Mouse (Mus musculus) Patski (cell line): ENCODE measurements around the gene Ryk. TPM values are rescaled to one million over a fixed set of nuclear protein-coding genes. Genes with fewer than 3 reads are reported as not detected.

Experiments used
- ATAC-seq: fragments of 100-300 bp; one replicate; pipeline ENCODE4 v1.8.0; 2021
- CTCF ChIA-PET: fragments of 350-600 bp; sonication (Branson Sonifier 250); formaldehyde crosslinking; loops from one replicate; lab custom pipeline; 2022; ENCODE audit warnings: inconsistent platforms; lab: Charles Lee
- POLR2A ChIA-PET: fragments of 350-600 bp; sonication (Branson Sonifier 250); formaldehyde crosslinking; loops from one replicate; lab custom pipeline; 2022; ENCODE audit warnings: antibody characterized with exemption, inconsistent platforms; lab: Charles Lee
- DNase-seq: peaks from one replicate; pipeline ENCODE4 v3.0.0-alpha.2; 2011; ENCODE audit warnings: low read depth, low spot score
- H3K27me3 ChIP-seq: fragments of 371-371 bp; one replicate; pipeline ENCODE4 v1.5.1; 2021
- CTCF ChIP-seq: fragments of 100-300 bp; IDR thresholded peaks from one replicate; pipeline ENCODE4 v1.5.1; 2021
- in situ Hi-C: fragments of 300-500 bp; cut with MboI; formaldehyde crosslinking; loops from 3 replicates; pipeline ENCODE4 v1.11.1; 2018; ENCODE audit warnings: low pct_unique_long_range_greater_than_20kb, mixed read lengths
- polyA plus RNA-seq: library from polyadenylated mRNA; unstranded; gene quantifications from one replicate; pipeline ENCODE4 v1.2.3, GENCODE M21; 2021

The Ryk gene
- polyA plus RNA-seq, 1 experiment from 2014 or later, result 141 TPM

DNA sequence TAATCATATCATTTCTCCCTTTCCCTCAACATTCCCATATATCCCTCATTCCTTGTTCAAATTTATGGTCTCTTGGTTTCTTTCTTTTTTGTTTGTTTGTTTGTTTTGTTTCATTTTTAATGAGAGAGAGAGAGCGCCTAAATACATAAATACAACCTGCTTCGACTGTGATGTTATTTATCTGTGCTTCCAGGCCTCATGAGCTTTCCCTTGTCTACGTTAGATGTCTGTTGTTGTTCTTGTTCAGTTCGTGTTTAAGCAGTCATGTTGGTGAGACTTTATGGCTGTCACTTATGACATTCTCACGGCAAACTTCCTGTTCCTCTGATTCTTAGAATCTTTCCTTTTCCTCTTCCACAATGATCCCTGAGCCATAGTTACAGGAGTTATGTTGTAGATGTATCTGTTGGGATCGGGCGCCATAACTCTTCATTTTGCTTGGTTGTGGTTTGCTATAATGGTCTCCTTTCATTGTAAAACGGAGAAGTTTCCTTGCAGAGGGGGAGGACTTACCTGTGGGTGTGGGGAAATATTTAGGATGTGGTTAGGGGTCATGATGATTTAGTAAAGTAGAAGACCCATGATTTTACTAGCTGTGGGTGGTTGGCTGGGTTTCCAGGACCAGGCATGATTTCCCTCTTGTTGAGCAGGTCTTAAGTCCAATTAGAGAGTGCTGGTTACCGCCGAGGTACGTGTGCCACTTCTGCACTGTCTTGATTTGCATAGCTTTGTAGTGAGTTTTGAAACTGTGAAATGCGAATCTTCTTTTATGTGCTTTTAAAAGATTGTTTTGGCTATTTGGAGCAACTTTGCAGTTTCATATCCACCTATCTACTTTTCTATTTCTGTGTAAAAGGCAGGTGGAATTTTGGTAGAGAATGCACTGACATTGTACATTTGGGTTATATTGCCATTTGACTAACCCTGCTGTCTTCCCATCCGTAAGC, 17.6 kb downstream of the Ryk start:
- DNase-seq, result no peak
- ChIA-PET POLR2A (interaction anchor here (0.6 to 0.9 kb wide), 2 partner anchors 9 to 15 kb away, joined by 3 read pairs; no protein-coding TSS in a partner anchor), CTCF (no interaction called here)
- no peak for ATAC-seq
- no peaks in the 10 kb centered on the region for H3K27me3 ChIP-seq
- in situ Hi-C loops, result no loop called here
- TF ChIP-seq CTCF, result no peak

DNA sequence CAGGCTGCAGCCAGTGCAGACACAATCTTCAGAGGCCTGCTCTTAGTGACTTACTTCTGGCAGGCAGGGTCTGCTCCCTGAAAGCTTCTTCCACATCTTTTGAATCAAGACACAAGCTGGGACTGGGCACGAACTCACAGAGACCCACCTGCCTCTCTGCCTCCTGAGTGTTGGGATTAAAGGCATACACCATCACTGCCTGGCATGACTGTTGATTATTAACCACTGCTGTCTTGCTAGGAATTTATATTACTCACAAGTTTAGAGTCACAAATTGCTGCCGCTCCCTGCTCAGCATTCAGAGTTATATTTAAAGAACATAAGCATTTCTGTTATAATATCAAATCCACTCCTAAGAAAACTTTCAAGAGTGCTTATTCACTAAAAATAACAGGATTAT, 23.1 kb downstream of the Ryk start:
- POLR2A ChIA-PET, result interaction anchor here (1.0 kb wide), 1 partner anchor 15 kb away, joined by 4 read pairs; no protein-coding TSS in a partner anchor

DNA sequence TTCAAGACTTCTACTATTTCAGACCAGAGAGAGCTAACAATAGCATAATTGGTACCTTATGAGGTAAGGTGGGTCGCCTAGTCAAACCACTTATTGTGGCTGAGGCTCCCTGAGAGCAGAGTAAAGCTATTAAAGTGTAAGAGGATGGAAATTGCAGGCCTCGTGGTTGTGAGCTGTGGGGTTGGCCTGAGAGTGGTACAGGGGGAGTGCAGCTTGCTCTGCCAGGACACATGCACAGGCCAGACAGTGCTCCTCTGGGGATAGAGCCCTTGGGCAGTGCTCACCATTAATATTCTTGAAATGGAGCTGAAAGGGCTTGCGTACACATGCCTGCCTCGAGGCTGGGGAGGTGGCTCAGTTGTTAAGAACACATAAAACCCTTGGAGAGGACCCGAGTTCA, 23.6 kb downstream of the Ryk start:
- ATAC-seq (peak; percentile 48), DNase-seq (no peak)
- H3K27me3 ChIP-seq, result no peaks in the 10 kb centered on the region
- POLR2A ChIA-PET, result interaction anchor here (0.6 to 1.0 kb wide), 2 partner anchors 15 to 95 kb away, joined by 3 to 4 read pairs; no protein-coding TSS in a partner anchor
- in situ Hi-C loops, result no loop called here
- no peak for TF ChIP-seq CTCF
- CTCF ChIA-PET, result interaction anchor here (0.7 to 0.9 kb wide), 2 partner anchors 8 to 13 kb away, joined by 3 read pairs; no protein-coding TSS in a partner anchor

More for the DNA sequence above, 23.1 kb downstream of the Ryk start:
- in situ Hi-C loops, result no loop called here
- peak; percentile 86 for ATAC-seq
- no peak for TF ChIP-seq CTCF
- no peak for DNase-seq
- H3K27me3 ChIP-seq, result no peaks in the 10 kb centered on the region
- CTCF ChIA-PET, result interaction anchor here (0.9 kb wide), 1 partner anchor 9 kb away, joined by 3 read pairs; no protein-coding TSS in a partner anchor

DNA sequence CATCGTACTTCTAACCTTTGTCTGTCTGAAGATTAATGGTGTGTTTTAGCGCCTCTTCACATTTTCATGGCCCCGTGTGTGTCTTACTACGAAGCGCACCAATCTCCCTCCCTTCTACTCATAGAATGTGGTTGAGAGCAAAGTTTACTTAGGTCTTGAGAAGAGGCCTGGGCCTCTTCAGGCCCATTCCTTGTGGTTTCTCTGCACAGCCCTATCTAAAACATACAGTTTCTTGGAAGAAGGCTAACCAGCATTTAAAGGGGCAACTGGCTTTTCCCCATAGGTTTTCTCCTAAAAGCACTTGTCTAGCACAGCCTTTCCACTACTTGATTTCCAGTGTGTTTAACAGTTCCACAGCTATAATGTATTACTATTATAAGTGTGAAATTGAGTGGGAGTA, 24.7 kb downstream of the Ryk start:
- TF ChIP-seq CTCF, result no peak
- in situ Hi-C loops, result no loop called here
- no peak for ATAC-seq
- ChIA-PET CTCF (interaction anchor here (1.0 to 1.1 kb wide), 2 partner anchors 73 to 223 kb away, joined by 3 read pairs; no protein-coding TSS in a partner anchor), POLR2A (interaction anchor here (1.1 kb wide), 1 partner anchor 54 kb away, joined by 5 read pairs; no protein-coding TSS in a partner anchor)
- DNase-seq, result no peak
- H3K27me3 ChIP-seq, result no peaks in the 10 kb centered on the region

DNA sequence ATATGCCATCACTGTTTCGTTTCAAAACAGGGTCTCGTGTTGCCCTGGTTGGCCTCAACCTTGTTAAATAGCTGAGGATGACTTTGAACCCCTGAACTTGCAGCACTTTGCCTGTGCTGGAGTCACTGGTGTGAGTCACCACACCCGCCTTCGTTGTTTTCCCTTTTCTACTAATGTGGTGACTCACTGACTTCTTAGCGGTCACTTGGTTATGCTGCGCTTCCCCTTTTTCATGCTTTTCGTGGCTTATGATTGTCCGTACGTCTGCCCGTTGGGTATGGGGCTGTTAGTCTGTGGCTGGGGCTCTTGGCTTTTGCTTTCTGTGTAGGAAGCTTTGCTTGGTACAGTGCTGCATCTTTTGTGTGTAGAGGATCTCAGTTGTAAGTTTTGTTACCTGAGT, 25.2 kb downstream of the Ryk start:
- H3K27me3 ChIP-seq, result no peaks in the 10 kb centered on the region
- no peak for TF ChIP-seq CTCF
- DNase-seq (no peak), ATAC-seq (no peak)
- POLR2A ChIA-PET, result interaction anchor here (1.1 kb wide), 1 partner anchor 54 kb away, joined by 5 read pairs; no protein-coding TSS in a partner anchor
- in situ Hi-C loops, result no loop called here
- CTCF ChIA-PET, result interaction anchor here (1.0 to 1.1 kb wide), 2 partner anchors 74 to 224 kb away, joined by 3 read pairs; no protein-coding TSS in a partner anchor

DNA sequence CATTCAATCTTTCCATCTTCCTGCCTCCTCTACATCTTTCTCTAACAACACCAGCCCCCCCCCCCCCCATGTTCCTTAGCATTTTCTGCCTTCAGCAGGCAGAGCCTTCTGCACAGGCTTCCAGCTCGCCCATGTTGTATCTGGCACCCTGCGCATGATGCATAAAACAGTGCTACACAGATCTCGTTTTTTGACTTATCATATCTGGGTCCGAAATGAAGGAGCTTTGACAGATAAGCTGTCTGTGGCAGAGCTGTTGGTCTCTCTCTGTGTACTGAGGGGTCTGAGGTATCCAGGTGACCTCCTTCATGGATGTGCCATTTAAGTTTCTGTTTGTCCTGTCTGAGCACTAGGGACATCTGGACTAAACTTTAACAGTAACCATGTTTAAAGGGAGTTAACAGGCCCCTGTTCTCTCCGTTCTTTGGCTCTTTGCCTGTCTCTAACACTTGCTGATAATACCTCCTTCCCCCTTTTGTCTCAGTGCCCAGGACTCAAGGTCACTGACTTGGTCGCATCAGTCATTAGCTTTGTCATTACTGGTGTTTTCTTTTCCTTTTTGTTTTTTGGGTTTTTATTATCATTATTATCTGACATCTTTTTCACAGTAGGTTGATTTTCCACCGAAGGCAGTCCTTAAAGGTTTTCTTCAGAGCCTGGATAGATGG, 26.2 kb downstream of the Ryk start:
- ATAC-seq (no peak), DNase-seq (no peak)
- in situ Hi-C loops, result no loop called here
- H3K27me3 ChIP-seq, result no peaks in the 10 kb centered on the region
- ChIA-PET CTCF (interaction anchor here (1.4 kb wide), 1 partner anchor 76 kb away, joined by 3 read pairs; no protein-coding TSS in a partner anchor), POLR2A (interaction anchor here (1.1 to 1.7 kb wide), 2 partner anchors 25 to 55 kb away, joined by 5 to 11 read pairs; no protein-coding TSS in a partner anchor)
- TF ChIP-seq CTCF, result no peak

DNA sequence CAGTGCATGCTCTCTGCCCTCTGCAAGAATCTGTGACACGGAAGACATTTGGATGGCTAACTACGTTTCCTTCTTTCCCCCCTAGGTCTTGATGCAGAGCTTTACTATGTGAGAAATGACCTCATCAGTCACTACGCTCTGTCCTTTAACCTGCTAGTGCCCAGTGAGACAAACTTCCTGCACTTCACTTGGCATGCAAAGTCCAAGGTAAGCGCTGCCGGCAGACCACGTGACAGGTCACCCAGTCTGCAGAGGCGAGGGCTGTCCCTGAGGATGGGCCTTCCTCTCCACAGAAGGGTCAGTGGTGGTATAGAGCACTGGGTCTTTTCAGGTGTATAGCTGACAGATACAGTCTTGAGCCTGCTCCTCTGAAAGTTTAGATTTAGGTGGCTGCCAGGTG, 27.1 kb downstream of the Ryk start:
- CTCF ChIA-PET, result interaction anchor here (1.4 kb wide), 1 partner anchor 77 kb away, joined by 3 read pairs; no protein-coding TSS in a partner anchor
- H3K27me3 ChIP-seq, result no peaks in the 10 kb centered on the region
- POLR2A ChIA-PET, result interaction anchor here (1.7 kb wide), 1 partner anchor 26 kb away, joined by 11 read pairs; no protein-coding TSS in a partner anchor
- ATAC-seq (no peak), DNase-seq (no peak)
- no peak for TF ChIP-seq CTCF
- in situ Hi-C loops, result no loop called here

DNA sequence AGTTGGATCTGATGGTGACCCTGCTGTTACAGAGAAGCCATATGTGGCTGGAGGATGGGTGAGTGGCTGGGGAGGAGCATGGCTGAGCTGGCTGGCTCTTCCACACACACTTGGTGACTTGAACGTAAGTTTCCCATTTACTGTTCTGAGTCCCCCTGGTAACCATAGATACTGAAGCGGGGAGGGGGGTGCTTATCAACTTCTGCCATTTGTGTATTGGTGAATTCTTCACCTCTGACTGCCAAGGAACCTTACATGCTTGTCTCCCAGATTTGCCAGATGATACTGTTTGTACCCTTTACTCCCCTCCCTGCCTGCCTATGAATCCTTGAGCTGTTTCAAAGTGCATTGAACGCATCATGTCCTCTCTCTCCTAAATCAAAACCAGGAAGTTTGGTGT, 27.5 kb downstream of the Ryk start:
- no peak for TF ChIP-seq CTCF
- ChIA-PET CTCF (interaction anchor here (1.4 kb wide), 1 partner anchor 78 kb away, joined by 3 read pairs; no protein-coding TSS in a partner anchor), POLR2A (interaction anchor here (1.7 kb wide), 1 partner anchor 27 kb away, joined by 11 read pairs; no protein-coding TSS in a partner anchor)
- no peaks in the 10 kb centered on the region for H3K27me3 ChIP-seq
- DNase-seq (no peak), ATAC-seq (no peak)
- in situ Hi-C loops, result no loop called here

DNA sequence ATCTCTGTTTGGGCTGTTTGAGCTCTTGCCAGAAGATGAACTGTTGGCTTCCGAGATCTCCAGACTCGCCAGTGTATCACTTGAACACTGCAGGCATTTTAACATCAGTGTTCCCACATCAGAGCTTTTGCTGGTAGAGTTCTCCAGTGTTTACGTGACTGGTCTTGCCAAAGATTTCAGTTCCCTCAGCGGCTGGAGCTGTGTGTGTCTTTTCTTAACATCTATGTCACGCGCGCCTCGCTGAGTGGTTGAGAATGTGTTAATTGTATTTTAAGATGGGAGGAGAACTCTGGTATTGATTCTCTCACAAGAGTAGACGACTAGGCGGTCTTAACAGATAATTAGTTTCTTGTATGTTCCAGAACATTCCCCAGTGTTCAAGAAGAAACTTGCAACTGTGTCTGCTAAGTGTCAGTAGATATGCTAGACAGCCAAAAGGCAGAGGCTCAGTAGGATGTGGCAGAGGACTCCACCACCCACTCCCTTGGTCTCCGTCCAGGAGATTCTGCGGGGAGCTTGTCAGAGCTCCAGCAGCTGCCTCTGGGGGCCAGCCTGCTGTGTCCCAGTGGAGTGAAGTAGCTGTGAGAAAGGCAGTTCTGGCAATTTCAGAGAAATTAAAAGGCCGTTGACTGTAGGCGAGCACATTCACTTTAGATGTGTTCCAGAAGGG, 29.3 kb downstream of the Ryk start:
- no peak for ATAC-seq
- in situ Hi-C loops, result no loop called here

More for the DNA sequence above, 29.3 kb downstream of the Ryk start:
- CTCF ChIA-PET, result interaction anchor here (0.7 to 5.7 kb wide), 6 partner anchors 17 to 242 kb away, joined by 3 to 54 read pairs (median 4); no protein-coding TSS in a partner anchor
- no peak for DNase-seq
- no peak for TF ChIP-seq CTCF
- H3K27me3 ChIP-seq, result no peaks in the 10 kb centered on the region
- POLR2A ChIA-PET, result interaction anchor here (0.5 to 1.1 kb wide), 4 partner anchors 16 to 201 kb away, joined by 3 to 7 read pairs (median 4); no protein-coding TSS in a partner anchor
